Mouse (Mus musculus) bone marrow, adult 2 months (tissue): ENCODE measurements around the gene Clcnkb.

Source experiments
- CTCF ChIP-seq: fragments of 200-500 bp; IDR thresholded peaks from 2 replicates; pipeline ENCODE4 v1.5.1; 2011; ENCODE audit warnings: low read length, control low read depth; ENCODE audit not compliant: control insufficient read depth, insufficient read depth
- POLR2A ChIP-seq: fragments of 200-500 bp; IDR thresholded peaks from 2 replicates; pipeline ENCODE4 v1.6.1; 2011; ENCODE audit warnings: low read depth, mild to moderate bottlenecking, control low read depth, low read length, borderline replicate concordance; ENCODE audit not compliant: control insufficient read depth

DNA sequence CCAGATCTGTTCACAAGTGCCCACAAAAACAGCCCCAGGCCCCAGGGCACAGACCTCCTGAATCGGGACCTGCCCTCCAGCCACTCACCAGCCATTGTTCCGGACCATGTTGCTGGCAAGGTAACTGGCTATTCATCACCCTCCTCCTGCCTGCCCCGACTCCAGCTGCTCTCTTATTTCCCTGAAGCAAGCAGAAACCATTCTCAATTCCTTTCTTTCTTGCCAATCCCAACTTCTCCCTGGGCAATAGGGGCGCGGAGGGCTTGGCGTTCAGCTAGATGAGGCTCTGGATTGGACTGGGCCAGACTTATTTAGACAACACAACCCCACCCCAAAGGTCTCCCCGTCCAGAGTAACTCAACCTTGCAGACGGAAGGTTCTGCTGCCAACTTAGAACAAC lies 36.1 kb downstream of the Clcnkb start:
- TF ChIP-seq POLR2A (no peak), CTCF (no peak)
